Mouse (Mus musculus) CH12.LX (cell line): Measurements from ENCODE around the gene Mdh1.

Source experiments
- CTCF ChIP-seq, 2 experiments: IDR thresholded peaks in 1 of 2; conservative IDR thresholded peaks in 1 of 2; 2 replicates each; pipeline ENCODE4 v1.5.1; 2011 to 2012; ENCODE audit warnings: low read depth in 2 of 2, low read length in 2 of 2, improper control_type of control experiment in 1 of 2, inconsistent platforms in 1 of 2, mild to moderate bottlenecking in 1 of 2, moderate library complexity in 1 of 2
- EP300 ChIP-seq: IDR thresholded peaks from 2 replicates; pipeline ENCODE4 v1.6.1; 2011; ENCODE audit warnings: low read length, improper control_type of control experiment

DNA sequence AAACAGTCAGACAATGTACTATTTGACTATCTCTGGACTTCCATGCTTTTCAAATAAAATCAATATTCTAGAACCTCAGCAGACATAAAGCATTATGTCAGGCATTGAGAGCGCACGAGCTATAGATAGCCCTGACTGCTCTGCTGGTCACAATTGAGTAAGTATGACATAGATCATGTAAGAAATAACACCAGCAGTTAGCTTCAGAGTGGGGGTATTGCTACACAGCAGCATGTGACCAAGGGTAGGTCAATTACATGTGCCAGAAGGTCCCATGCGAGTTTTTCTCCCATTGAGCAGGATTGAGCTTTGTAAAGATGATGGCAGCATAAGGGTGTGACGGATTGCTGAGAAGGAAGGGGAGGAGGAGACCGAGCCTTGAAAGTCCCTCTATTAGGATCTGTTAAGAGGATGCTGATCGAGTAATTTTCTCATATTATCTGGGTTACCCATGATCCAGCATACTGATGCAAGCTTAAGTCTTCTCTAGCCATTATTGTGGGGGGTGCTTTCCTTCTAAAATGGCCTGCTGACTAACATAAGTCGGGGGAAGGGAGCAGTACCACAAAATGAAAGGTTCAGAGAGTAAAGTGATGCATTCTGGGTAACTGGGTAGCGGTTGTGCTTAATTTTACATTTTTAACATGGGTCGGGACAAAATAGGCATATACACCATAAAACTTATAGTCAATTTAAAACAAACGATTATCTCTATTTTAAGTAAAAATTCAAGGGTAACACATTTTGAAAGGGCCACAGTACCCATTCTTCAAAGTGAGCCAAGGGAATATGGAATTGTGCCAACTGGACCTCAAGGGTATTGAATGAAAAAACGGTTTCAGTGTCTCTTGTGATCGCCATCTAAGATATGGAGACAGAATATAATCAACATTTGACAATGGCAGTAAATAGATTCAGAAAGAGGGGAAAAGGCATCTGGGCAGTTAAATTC is 21.7 kb downstream of the Mdh1 start:
- TF ChIP-seq EP300 (no peak), CTCF (conservative IDR thresholded peaks at IDR 0.05 in 1 of 2, IDR thresholded peaks at IDR 0.05 in 1 of 2; ENCODE audit: low read depth in 2 of 2, low read length in 2 of 2) (no peak)
